Mouse (Mus musculus) gastrocnemius, postnatal 36 days (tissue): ENCODE measurements around the gene Dvl1. TPM values are rescaled to one million over a fixed set of nuclear protein-coding genes. Genes with fewer than 3 reads are reported as not detected.

Experiments used
- DNase-seq, 2 experiments: peaks; one replicate each; pipeline ENCODE4 v3.0.0; 2022
- intact Hi-C: fragments of 180-260 bp; cut with DNase I; formaldehyde crosslinking; loops from one replicate; pipeline ENCODE4 v1.15.1; 2025
- total RNA-seq, 2 experiments: library from RNA; stranded (reverse); gene quantifications; 2 replicates each; pipeline ENCODE4 v1.2.3; 2021

Gene Dvl1
- total RNA-seq, 2 experiments from 2014 or later: 104 to 110 TPM

DNA sequence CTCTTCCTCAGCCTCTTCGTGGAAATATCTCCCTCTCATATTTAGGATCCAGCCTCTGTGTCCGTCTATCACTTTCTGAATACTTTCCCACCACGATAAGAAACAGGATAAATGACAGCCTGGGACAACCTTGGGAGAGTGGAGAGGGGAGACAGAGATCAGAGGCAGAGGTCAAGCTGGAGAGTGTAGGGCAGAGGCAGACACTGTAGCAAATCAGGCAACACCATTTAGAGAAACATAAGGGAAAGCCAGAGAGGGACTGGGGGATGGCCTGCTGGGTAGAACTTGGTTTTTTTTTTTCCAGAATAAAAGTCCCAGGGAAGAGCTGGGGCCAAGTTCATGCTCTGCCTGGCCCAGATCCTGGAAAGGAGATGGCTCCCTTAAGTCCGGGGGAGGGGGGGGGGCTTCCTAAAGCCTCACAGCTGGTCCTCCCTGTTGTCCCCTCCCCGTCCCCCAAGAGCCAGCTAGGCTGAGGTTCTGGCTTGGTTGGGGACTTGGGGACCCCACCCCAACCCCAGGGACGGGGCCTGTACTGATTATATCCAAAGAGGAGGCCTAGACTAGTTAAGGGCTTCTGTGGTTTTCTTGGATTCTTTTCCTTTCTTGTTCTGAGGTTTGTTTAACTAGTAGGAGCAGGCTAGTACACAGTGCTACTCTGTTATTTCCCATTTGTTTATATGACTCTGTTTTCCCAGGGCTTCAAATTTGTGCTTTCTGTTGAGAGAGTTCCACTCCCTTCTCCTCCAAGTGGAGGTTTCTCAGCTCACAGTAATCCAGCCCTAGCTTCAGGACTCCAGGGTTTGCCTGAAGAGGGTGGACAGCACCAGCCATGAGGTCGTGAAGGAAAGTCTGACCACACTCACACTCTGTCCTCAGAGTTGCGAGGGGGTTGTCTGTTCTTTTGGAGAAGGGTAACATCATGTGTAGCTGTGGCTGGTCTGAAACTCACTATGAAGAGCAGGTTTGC is 8.7 kb upstream of the Dvl1 start:
- intact Hi-C loops: no loop called here
- DNase-seq: peak in 1 of 2 experiments; percentile 61

DNA sequence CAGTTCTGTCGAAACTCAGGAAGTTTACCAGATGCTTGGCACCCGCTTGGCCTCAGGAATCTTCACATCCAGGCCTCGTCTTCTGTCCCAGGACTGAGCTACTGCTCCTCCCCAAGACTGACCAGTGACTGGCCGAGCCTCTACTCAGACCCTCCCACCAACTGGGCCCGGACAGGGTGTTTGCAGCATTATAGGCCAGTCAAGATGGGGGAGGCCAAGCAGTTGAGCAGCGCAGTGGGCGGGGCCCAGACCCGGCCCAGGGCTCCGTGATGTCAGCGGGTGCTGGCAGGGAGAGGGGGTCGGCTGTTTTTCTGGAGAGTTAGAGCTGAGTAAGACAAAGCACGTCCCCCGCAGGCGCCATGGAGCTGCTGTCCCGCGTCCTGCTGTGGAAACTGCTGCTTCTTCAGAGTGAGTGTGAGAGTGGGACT is 7.7 kb upstream of the Dvl1 start, which contains the start of gene Mxra8:
Gene Mxra8, plus strand, starts transcription at position 198 of the 428 bp plus-strand sequence.
- peak; percentile 87 to 90 for DNase-seq
- intact Hi-C loops: no loop called here

- intact Hi-C loops: no loop called here
- DNase-seq: no peak
Measured at GRCm38 (mm10) chr4:155840076-155841002, 6.9 kb upstream of the Dvl1 start.

DNA sequence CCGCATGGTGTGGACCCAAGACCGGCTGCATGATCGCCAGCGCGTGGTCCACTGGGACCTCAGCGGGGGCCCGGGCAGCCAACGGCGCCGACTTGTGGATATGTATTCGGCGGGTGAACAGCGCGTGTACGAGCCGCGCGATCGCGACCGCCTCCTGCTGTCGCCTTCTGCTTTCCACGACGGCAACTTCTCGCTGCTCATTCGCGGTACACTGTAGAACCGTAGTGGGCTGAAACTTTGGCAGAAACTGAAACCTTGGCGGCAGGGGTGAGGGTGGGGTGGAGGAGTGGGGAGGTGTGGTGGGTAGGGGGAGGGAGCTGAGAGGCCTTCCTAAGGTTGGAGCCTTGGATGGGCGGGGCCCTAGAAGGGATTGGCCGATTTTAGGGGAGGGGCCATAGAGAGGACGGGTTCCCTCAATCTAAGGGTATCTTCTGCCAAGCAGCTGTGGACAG is 6.2 kb upstream of the Dvl1 start:
- peak in 1 of 2 experiments; percentile 62 for DNase-seq
- intact Hi-C loops: no loop called here

DNA sequence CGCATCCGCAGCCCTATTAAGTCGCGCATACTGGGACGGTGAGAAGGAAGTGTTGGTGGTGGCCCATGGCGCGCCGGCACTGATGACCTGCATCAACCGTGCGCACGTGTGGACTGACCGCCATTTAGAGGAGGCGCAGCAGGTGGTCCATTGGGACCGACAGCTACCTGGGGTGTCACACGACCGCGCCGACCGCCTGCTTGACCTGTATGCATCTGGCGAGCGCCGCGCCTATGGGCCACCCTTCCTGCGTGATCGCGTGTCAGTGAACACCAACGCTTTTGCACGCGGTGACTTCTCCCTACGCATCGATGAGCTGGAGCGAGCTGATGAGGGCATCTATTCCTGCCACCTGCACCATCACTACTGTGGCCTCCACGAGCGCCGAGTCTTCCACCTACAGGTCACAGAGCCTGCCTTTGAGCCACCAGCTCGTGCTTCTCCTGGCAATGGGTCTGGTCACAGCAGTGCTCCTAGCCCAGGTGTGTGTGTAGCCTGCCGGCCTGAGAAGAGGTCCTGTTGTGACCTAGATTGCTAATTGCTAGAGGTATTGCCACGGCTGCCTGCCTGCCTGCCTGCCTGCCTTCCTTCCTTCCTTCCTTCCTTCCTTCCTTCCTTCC is 5.4 kb upstream of the Dvl1 start:
- DNase-seq: peak in 1 of 2 experiments; percentile 15
- intact Hi-C loops: no loop called here

DNA sequence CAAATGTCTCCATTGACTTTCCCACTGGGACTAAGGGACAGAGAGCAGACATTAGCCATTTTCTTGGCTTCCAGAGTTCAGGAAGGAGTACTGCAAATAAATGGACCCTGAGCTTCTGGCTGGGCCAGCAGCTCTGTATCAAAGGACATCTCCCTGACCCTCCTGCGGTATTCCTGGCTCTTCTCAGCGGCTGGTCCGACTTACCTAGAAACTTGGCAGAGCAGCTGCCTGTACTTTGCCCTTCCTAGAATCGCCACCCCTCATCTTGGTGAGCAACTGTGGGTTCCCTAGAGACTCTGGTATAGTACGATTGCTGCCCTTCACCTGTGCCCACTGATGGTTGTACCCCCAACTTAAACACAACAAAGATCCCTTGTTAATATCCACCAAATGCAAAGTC is 4.0 kb upstream of the Dvl1 start:
- no peak for DNase-seq
- intact Hi-C loops: no loop called here

GRCm38 (mm10) chr4:155847591-155848352 is 570 bp downstream of the Dvl1 start:
- peak in 1 of 2 experiments; percentile 39 for DNase-seq
- intact Hi-C loops: no loop called here

DNA sequence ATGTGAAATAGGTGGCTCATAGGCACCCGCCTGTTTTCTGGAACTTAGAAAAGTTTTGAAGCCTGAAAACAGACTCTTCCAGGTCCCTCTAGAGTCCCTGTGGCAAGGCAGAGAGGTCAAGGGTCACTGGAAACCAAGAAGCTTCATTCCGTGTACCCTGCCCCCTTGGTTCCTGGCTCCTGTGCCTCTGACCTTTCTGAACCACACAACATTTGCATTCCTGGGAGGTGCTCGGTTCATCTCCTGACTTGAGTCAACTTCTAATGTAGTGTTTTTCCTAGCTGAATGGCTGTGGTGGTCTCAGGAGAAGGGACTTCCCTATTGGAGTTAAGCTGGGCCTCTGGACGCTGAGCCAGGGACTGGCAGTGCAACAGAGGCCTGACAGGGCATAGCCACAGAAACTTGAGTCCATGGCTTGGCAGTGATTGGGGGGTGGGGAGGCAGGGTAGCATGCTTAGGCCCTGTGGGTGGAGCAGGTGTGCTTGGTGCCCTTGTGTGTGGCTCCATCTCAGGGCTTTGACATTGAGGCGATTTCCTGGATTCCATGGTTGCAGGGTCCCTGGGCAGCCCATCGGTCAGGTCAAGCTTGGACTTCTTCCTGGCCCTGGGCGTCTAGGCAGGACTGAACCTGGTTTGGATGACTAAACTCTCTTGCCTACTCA is 1.4 kb downstream of the Dvl1 start:
- intact Hi-C loops: no loop called here
- DNase-seq: peak in 1 of 2 experiments; percentile 39

DNA sequence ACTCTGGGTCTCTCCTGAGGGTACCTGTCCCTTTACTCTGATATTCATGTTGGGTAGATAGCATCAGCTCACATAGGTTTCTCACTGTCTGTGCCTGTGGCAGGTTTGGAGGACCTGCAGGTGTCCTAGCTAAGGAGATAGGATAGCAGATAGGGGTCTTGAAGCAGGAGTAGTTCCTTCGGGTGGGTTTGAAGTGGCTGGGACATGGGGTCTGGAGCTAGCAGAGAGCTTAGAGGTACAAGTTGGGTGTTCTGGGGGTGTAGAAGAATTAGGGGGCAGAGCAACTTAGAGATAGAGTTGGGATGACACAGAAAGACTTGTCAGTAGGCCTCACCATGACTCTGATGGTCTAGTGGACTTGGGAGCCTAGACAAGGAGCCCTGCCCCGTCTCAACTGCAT is 2.2 kb downstream of the Dvl1 start:
- intact Hi-C loops: no loop called here
- no peak for DNase-seq

GRCm38 (mm10) chr4:155849792-155850451 is 2.7 kb downstream of the Dvl1 start:
- DNase-seq: no peak
- intact Hi-C loops: no loop called here

GRCm38 (mm10) chr4:155851368-155851767 is 4.2 kb downstream of the Dvl1 start:
- DNase-seq: no peak
- intact Hi-C loops: no loop called here

DNA sequence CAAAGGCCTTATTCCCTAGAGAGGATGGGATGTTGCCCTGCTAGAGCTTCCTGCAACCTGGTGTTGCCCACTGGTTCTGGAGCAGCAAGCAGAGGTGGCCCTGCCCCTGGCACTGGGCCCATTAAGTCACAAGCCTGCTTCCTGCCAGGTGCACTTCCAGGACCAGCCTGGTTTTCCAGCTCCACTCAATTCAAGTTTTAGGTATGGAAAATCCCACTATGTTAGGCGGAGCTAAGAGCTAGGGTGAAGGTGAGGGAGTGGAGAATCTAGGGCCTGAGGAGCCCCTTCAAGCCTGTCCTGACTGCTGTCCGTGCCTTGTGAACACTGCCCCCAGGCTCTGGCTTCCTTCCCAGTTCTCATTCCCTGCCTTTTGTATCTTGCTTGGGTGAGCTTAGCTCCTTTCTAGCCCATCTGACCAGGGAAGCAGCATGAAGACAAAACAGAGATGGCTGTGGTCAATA is 4.8 kb downstream of the Dvl1 start:
- DNase-seq: no peak
- intact Hi-C loops: no loop called here

DNA sequence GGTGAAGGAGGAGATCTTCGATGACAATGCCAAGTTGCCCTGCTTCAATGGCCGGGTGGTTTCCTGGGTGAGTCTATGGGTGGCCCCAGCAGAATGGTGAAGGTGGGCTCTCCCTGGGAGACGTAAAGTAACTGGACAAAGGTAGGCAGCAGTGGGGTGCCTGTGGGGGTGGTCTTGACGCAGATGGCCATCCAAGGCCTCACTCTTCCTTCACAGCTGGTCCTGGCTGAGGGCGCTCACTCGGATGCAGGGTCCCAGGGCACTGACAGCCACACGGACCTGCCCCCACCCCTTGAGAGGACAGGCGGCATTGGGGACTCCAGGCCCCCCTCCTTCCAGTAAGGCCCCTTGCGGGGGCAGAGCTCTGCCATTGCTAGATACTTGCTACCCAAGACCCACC is 6.2 kb downstream of the Dvl1 start:
- DNase-seq: no peak
- intact Hi-C loops: no loop called here

DNA sequence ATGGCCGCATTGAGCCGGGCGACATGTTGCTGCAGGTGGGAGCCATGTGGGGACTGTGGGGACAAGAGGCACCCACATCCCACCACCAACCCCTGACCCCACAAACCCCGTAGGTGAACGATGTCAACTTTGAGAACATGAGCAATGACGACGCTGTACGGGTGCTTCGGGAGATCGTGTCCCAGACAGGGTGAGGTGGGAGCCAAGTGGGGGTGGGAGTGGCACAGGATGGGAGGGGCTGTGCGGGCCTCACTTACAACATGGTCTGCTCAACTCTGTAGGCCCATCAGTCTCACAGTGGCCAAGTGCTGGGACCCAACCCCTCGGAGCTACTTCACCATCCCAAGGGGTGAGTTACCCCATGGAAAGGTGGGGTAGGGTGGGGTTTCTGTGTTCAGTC is 7.8 kb downstream of the Dvl1 start:
- intact Hi-C loops: no loop called here
- DNase-seq: no peak

GRCm38 (mm10) chr4:155856071-155856470 is 8.9 kb downstream of the Dvl1 start:
- intact Hi-C loops: no loop called here
- DNase-seq: peak in 1 of 2 experiments; percentile 9

DNA sequence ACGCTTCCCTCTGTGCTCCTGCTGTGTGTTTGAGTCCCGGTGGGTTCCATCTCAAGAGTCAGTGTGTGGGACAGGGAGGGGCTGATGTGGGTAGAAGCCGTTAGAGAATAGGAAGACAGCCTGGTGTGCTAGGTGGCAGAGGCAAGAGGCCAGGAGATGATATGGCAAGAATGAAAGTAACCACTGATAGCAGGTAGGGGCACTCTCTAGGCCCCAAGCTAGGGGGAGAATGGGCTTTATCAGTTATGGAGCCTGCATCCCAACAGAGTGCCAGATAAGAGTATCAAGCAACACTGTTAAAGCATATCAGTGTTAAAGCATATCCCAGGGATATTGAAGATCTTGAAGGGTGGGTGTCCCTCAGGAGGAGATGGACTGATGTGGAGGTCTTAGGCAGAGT is 9.7 kb downstream of the Dvl1 start:
- DNase-seq: no peak
- intact Hi-C loops: no loop called here

DNA sequence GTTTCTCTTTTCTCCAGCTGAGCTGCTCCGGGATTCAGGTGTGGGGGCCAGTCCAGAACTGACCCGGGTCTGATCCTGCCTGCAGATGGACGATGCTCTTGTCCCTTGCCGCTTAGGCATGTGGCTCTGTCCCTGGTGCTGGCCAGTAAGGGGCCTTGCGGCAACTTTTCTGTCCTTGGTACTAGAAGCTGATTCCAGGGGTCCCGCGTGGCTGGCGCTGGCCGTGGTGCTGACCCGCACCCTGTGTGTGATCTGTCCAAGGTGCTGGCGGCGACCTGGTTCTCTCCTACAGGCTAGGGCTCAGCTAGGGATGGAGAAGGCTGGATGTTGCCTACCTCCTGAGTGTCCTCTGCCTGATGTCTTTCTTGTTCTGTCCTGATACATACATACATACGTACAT is 12.1 kb downstream of the Dvl1 start:
- DNase-seq: peak in 1 of 2 experiments; percentile 19
- intact Hi-C loops: no loop called here

DNA sequence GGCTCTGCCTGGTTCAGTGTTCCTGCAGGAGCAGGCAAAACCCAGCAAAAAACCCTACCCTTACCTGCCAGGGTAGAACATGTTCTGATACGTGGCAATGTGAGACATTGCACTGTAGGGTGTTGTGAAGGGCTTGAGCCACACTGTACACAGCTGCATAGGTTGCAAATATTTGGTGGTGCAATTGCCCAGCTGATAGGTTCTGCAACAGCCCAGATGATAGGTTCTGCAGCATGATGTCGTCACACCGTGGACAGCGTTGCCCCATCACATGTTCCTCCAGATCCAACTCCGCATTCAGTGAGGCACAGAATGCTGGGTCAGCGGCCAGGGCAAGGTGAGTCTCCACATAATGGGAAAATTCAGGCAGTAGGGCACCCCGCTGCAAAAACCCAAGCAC is 14.6 kb downstream of the Dvl1 start:
- no peak for DNase-seq
- intact Hi-C loops: no loop called here

DNA sequence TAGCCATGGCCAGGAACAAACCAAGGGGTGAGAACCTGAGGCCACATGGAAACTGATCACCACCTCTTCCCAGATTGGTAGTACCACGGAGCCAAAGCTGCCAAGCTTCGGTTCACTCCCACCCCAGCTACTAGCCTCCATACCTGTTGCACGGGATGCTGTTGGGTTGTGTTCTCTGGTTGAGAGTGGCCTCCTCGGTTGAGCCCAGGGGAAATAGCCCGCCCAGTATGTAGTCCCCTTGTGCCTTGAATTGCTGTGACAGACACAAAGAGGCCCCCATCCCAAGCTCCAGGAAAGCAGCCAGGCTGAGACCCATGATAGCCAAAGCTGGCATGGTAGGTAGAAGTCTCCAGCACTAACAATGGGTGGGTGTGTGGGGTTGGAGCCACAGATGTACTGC is 15.8 kb downstream of the Dvl1 start, which contains the start of gene Tas1r3:
Gene Tas1r3, minus strand, starts transcription at position 362 of the 400 bp plus-strand sequence.
- no peak for DNase-seq
- intact Hi-C loops: no loop called here
